Mouse (Mus musculus): ENCODE results near the gene Cand2. TPM values are rescaled to one million over a fixed set of nuclear protein-coding genes. Genes with fewer than 3 reads are reported as not detected.

Gene Cand2
- 5.1 and 6.7 TPM in 2 replicates for polyA plus RNA-seq (2012; rRNA removed)

DNA sequence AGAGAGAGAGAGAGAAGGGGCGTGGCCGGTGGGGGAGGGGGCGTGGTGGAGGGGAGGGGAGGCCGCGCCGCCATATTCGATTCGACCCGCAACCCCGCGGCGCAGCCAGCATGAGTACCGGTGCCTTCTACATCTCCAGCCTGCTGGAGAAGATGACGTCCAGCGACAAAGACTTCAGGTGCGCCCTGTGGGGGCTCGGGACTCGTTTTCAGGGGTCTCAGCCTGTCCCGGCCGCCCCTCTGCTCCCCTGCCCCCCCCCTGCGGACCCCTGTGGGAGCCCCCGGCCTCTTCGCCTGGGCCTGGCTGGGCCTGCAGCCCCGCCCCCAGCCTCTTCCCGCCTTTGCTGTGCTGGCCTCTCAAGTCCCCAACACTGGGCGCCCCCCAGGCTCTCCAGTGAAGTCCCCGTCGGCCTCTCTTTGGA, at the start of gene Cand2:
Gene Cand2 (plus strand): TSS at position 38 of the 421 bp plus-strand sequence.
- WGBS: under 1% methylated on average over 24 of the region's 28 CpGs
- H3K27me3 ChIP-seq (ENCODE audit: control insufficient read depth, insufficient read depth, low read length): no peaks in the 10 kb centered on the region
- no peak for TF ChIP-seq CTCF (IDR thresholded peaks at IDR 0.05; ENCODE audit: borderline replicate concordance, insufficient read depth, low read depth, low read length)
- no peak for TF ChIP-seq POLR2A (IDR thresholded peaks at IDR 0.05; ENCODE audit: borderline replicate concordance, insufficient read depth, low read length)
- peak; percentile 37 to 53 for DNase-seq
- H3K27ac ChIP-seq (ENCODE audit: insufficient read depth, low read length): peak within 1 kb of the TSS; percentile 67
- H3K4me1 ChIP-seq (ENCODE audit: control insufficient read depth, insufficient read depth, low read length): peaks cover 13% of the 10 kb centered on the region; the same call in 1 of the 2 replicates
- H3K4me3 ChIP-seq (replicated peaks; ENCODE audit: insufficient read depth, low read depth, low read length): peak within 1 kb of the TSS; percentile 64

GRCm38 (mm10) chr6:115727108-115727507, 47.2 kb upstream of the Cand2 start:
- no peak overlapping the region for H3K4me3 ChIP-seq (replicated peaks; ENCODE audit: insufficient read depth, low read depth, low read length)
- no peak overlapping the region for H3K27ac ChIP-seq (ENCODE audit: insufficient read depth, low read length)
- 84% methylated on average over 1 of the region's 1 CpGs for WGBS
- peak; percentile 72 for TF ChIP-seq CTCF (IDR thresholded peaks at IDR 0.05; ENCODE audit: borderline replicate concordance, insufficient read depth, low read depth, low read length)
- TF ChIP-seq POLR2A (IDR thresholded peaks at IDR 0.05; ENCODE audit: borderline replicate concordance, insufficient read depth, low read length): no peak
- no peaks in the 10 kb centered on the region for H3K27me3 ChIP-seq (ENCODE audit: control insufficient read depth, insufficient read depth, low read length)
- no peaks in the 10 kb centered on the region for H3K4me1 ChIP-seq (ENCODE audit: control insufficient read depth, insufficient read depth, low read length)
- peak; percentile 21 to 48 for DNase-seq

- TF ChIP-seq POLR2A (IDR thresholded peaks at IDR 0.05; ENCODE audit: borderline replicate concordance, insufficient read depth, low read length) (no peak), CTCF (IDR thresholded peaks at IDR 0.05; ENCODE audit: borderline replicate concordance, insufficient read depth, low read depth, low read length) (no peak)
- WGBS: 58% methylated on average over 2 of the region's 2 CpGs
- no peak overlapping the region for H3K27ac ChIP-seq (ENCODE audit: insufficient read depth, low read length)
Measured at GRCm38 (mm10) chr6:115727570-115727969, 46.8 kb upstream of the Cand2 start.

GRCm38 (mm10) chr6:115730560-115731342, 43.6 kb upstream of the Cand2 start:
- no peaks in the 10 kb centered on the region for H3K27me3 ChIP-seq (ENCODE audit: control insufficient read depth, insufficient read depth, low read length)
- 41% methylated on average over 20 of the region's 20 CpGs for WGBS

More at GRCm38 (mm10) chr6:115727570-115727969, 46.8 kb upstream of the Cand2 start:
- H3K4me3 ChIP-seq (replicated peaks; ENCODE audit: insufficient read depth, low read depth, low read length): no peak overlapping the region
- H3K4me1 ChIP-seq (ENCODE audit: control insufficient read depth, insufficient read depth, low read length): no peaks in the 10 kb centered on the region
- no peak for DNase-seq
- no peaks in the 10 kb centered on the region for H3K27me3 ChIP-seq (ENCODE audit: control insufficient read depth, insufficient read depth, low read length)

DNA sequence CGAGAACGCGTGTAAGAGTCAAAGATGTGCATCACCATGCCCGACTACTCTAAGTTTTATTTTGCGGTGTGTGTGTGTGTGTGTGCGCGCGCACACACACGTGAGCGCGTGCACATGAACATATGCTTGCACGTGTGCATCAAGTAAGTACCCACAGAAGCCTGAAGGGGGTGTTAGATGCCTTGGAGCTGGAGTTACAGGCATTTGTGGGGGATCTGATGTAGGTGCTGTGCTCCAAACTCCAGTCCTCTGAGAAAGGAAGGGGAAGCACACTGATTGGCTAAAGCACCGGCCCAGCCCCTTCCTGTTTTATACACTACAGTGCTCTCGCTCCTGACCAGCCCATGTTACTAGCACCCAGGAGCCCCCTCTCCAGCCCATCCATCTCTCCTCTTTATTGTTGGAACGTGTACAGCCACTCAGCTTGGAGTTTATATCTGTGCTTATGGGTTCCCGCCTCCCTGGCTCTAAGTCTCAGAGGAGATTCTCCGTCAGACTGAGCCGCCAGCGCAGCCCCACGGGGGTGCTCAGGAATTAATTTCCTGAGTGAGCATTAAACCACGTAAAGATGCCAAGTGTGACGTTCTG, 41.9 kb upstream of the Cand2 start:
- 65% methylated on average over 22 of the region's 22 CpGs for WGBS
- H3K27me3 ChIP-seq (ENCODE audit: control insufficient read depth, insufficient read depth, low read length): no peaks in the 10 kb centered on the region

More at GRCm38 (mm10) chr6:115730560-115731342, 43.6 kb upstream of the Cand2 start:
- H3K4me1 ChIP-seq (ENCODE audit: control insufficient read depth, insufficient read depth, low read length): no peaks in the 10 kb centered on the region
- H3K4me3 ChIP-seq (replicated peaks; ENCODE audit: insufficient read depth, low read depth, low read length): no peak overlapping the region
- H3K27ac ChIP-seq (ENCODE audit: insufficient read depth, low read length): no peak overlapping the region
- TF ChIP-seq CTCF (IDR thresholded peaks at IDR 0.05; ENCODE audit: borderline replicate concordance, insufficient read depth, low read depth, low read length) (no peak), POLR2A (IDR thresholded peaks at IDR 0.05; ENCODE audit: borderline replicate concordance, insufficient read depth, low read length) (no peak)
- no peak for DNase-seq

DNA sequence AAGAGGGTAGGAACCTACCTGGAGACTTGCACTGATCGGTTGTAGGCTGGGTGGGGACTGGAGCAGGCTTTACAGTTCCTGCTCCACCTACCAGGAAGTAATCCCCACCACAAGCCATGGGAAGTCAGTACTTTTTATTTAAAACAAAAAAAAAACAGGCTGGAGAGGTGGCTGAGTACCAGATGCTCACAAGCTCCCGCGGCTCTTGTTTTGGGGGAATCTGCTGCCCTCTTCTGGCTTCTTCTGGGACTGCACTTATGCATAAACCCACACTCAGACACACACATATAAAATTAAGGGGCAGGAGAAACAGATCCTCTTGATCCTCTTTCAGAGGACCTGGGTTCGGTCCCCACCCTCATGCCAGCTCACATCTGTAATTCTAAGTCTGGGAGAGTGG, 39.4 kb upstream of the Cand2 start:
- H3K27me3 ChIP-seq (ENCODE audit: control insufficient read depth, insufficient read depth, low read length): no peaks in the 10 kb centered on the region
- no peak overlapping the region for H3K4me3 ChIP-seq (replicated peaks; ENCODE audit: insufficient read depth, low read depth, low read length)
- H3K27ac ChIP-seq (ENCODE audit: insufficient read depth, low read length): no peak overlapping the region
- TF ChIP-seq CTCF (IDR thresholded peaks at IDR 0.05; ENCODE audit: borderline replicate concordance, insufficient read depth, low read depth, low read length): peak; percentile 20; the same call in 1 of the 2 replicates
- TF ChIP-seq POLR2A (IDR thresholded peaks at IDR 0.05; ENCODE audit: borderline replicate concordance, insufficient read depth, low read length): no peak
- WGBS: 73% methylated on average over 4 of the region's 4 CpGs
- no peaks in the 10 kb centered on the region for H3K4me1 ChIP-seq (ENCODE audit: control insufficient read depth, insufficient read depth, low read length)
- DNase-seq: no peak

More for the DNA sequence above, 41.9 kb upstream of the Cand2 start:
- H3K4me3 ChIP-seq (replicated peaks; ENCODE audit: insufficient read depth, low read depth, low read length): no peak overlapping the region
- TF ChIP-seq CTCF (IDR thresholded peaks at IDR 0.05; ENCODE audit: borderline replicate concordance, insufficient read depth, low read depth, low read length) (no peak), POLR2A (IDR thresholded peaks at IDR 0.05; ENCODE audit: borderline replicate concordance, insufficient read depth, low read length) (no peak)
- H3K4me1 ChIP-seq (ENCODE audit: control insufficient read depth, insufficient read depth, low read length): no peaks in the 10 kb centered on the region
- DNase-seq: no peak
- no peak overlapping the region for H3K27ac ChIP-seq (ENCODE audit: insufficient read depth, low read length)

DNA sequence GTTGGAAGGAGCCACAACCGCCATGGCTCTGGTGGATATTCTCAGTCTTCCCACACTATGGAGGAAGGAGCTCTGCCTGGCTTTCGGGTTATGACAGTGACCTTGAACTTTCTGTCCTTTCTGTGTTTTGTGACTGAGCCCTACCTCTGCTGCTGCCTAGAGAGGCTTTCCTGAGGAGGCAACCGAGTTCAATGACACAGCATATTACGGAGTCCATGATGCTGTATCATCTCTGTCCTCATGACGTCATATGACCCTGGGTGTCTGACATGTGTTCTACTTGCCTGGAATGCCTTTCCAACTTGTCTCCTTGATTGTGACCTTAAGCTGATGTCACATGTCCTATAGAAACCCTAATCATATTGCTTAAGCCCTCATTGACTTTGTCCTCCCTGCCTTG, 35.3 kb upstream of the Cand2 start:
- TF ChIP-seq CTCF (IDR thresholded peaks at IDR 0.05; ENCODE audit: borderline replicate concordance, insufficient read depth, low read depth, low read length) (no peak), POLR2A (IDR thresholded peaks at IDR 0.05; ENCODE audit: borderline replicate concordance, insufficient read depth, low read length) (no peak)
- 93% methylated on average over 5 of the region's 5 CpGs for WGBS
- Histone ChIP-seq H3K27me3 (ENCODE audit: control insufficient read depth, insufficient read depth, low read length) (no peaks in the 10 kb centered on the region), H3K4me3 (replicated peaks; ENCODE audit: insufficient read depth, low read depth, low read length) (no peak overlapping the region), H3K27ac (ENCODE audit: insufficient read depth, low read length) (no peak overlapping the region), H3K4me1 (ENCODE audit: control insufficient read depth, insufficient read depth, low read length) (no peaks in the 10 kb centered on the region)
- no peak for DNase-seq

Measured in cerebellum, adult 2 months (tissue).